Mouse (Mus musculus) liver, embryonic 14.5 days (tissue): ENCODE measurements around the gene 1700025B11Rik. TPM values are rescaled to one million over a fixed set of nuclear protein-coding genes. Genes with fewer than 3 reads are reported as not detected.

ENCODE experiments used
- ATAC-seq: fragments of 200-750 bp; cut with Nextera tagmentation; 2 replicates; pipeline ENCODE4 v1.8.0; 2017; ENCODE audit warnings: moderate number of reproducible peaks, mild to moderate bottlenecking, moderate library complexity; ENCODE audit not compliant: insufficient read depth
- DNase-seq, 3 experiments: peaks; one replicate each; pipeline ENCODE4 v3.0.0-alpha.2; 2012 to 2013; ENCODE audit warnings: low read depth in 3 of 3, low spot score in 3 of 3
- H3K27ac ChIP-seq: fragments of 300-500 bp; sonication (generic); 2 replicates; pipeline ENCODE4 v1.5.1; 2014; ENCODE audit warnings: moderate library complexity, mild to moderate bottlenecking, control low read depth, inconsistent platforms
- H3K27me3 ChIP-seq: fragments of 300-500 bp; sonication (generic); 2 replicates; pipeline ENCODE4 v1.6.1; 2014; ENCODE audit warnings: mild to moderate bottlenecking, low read length, moderate library complexity; ENCODE audit not compliant: control insufficient read depth, insufficient read depth
- H3K36me3 ChIP-seq: fragments of 300-500 bp; sonication (generic); replicated peaks from 2 replicates; pipeline ENCODE4 v1.6.1; 2014; ENCODE audit warnings: low read depth; ENCODE audit not compliant: control insufficient read depth, insufficient read depth
- H3K4me1 ChIP-seq, 2 experiments: fragments of 200-500 bp in 1 of 2; fragments of 300-500 bp in 1 of 2; sonication (generic) in 1 of 2; replicated peaks; 2 replicates each; pipeline ENCODE4 v1.6.1; 2012 to 2014; ENCODE audit warnings: antibody characterized with exemption in 1 of 2, inconsistent platforms in 1 of 2, low read length in 1 of 2; ENCODE audit not compliant: control insufficient read depth in 2 of 2, insufficient read depth in 2 of 2
- H3K4me2 ChIP-seq: fragments of 300-500 bp; sonication (generic); 2 replicates; pipeline ENCODE4 v1.6.1; 2014; ENCODE audit warnings: low read depth, mild to moderate bottlenecking, control low read depth, moderate library complexity
- H3K4me3 ChIP-seq, 2 experiments: fragments of 200-500 bp in 1 of 2; fragments of 300-500 bp in 1 of 2; sonication (generic) in 1 of 2; 2 replicates each; pipeline ENCODE4 v1.5.1; 2012 to 2014; ENCODE audit warnings: low read depth in 2 of 2, low read length in 2 of 2, mild to moderate bottlenecking in 2 of 2, control low read depth in 1 of 2, inconsistent platforms in 1 of 2, moderate library complexity in 1 of 2; ENCODE audit not compliant: insufficient read depth in 1 of 2
- H3K9ac ChIP-seq: fragments of 300-500 bp; sonication (generic); replicated peaks from 2 replicates; pipeline ENCODE4 v1.6.1; 2014; ENCODE audit warnings: mild to moderate bottlenecking, control low read depth, moderate library complexity
- H3K9me3 ChIP-seq: fragments of 300-500 bp; sonication (generic); 2 replicates; pipeline ENCODE4 v1.6.1; 2016; ENCODE audit warnings: low read length, mixed read lengths; ENCODE audit not compliant: control insufficient read depth
- CTCF ChIP-seq: IDR thresholded peaks from 2 replicates; pipeline ENCODE4 v1.5.1; 2016; ENCODE audit warnings: antibody characterized with exemption, low read depth, control low read depth
- EP300 ChIP-seq: IDR thresholded peaks from 2 replicates; pipeline ENCODE4 v1.6.1; 2016; ENCODE audit warnings: antibody characterized with exemption, low read depth
- WGBS: fragments of 180-500 bp; shearing (Covaris S2); extraction: QIAGEN DNeasy Blood & Tissue Kit; methylation state at CpG from one replicate; pipeline ENCODE4 v1.1.7; 2014; ENCODE audit not compliant: insufficient replicate concordance; 5-methylcytosine and 5-hydroxymethylcytosine counted together
- polyA plus RNA-seq, 2 experiments: library from polyadenylated mRNA; depleted of rRNA in 1 of 2; stranded (reverse) in 1 of 2; unstranded in 1 of 2; fragments of >200 nt; fragmentation: Nextera tagmentation in 1 of 2; extraction: Ambion mirVana in 1 of 2; gene quantifications; 2 replicates each; pipeline versions ENCODE4 v1.2.1 to v1.2.3; 2012 to 2014

Gene 1700025B11Rik
- not detected in 2 replicates for polyA plus RNA-seq (2012; rRNA removed)
- not detected in 2 replicates for polyA plus RNA-seq (2014; fragmentation: Nextera tagmentation; extraction: Ambion mirVana)

- no peak for TF ChIP-seq CTCF
- TF ChIP-seq EP300 = no peak
- Histone ChIP-seq H3K4me1 (no peaks in the 10 kb centered on the region), H3K27ac (no peak within 1 kb of the TSS), H3K4me3 (no peak within 1 kb of the TSS), H3K27me3 (no peaks in the 10 kb centered on the region), H3K9ac (no peak within 1 kb of the TSS), H3K36me3 (no peaks in the 10 kb centered on the region), H3K9me3 (no peaks in the 10 kb centered on the region), H3K4me2 (no peak within 1 kb of the TSS)
- ATAC-seq = no peak
- no peak for DNase-seq
These were observed at the start of gene 1700025B11Rik for GRCm38 (mm10) chr15:77561792-77562191. Gene 1700025B11Rik, minus strand, starts transcription at chr15:77561892.

- Histone ChIP-seq H3K4me2 (no peak overlapping the region), H3K4me3 (no peak overlapping the region), H3K4me1 (no peaks in the 10 kb centered on the region), H3K9me3 (no peaks in the 10 kb centered on the region), H3K36me3 (no peaks in the 10 kb centered on the region), H3K27ac (no peak overlapping the region), H3K27me3 (no peaks in the 10 kb centered on the region), H3K9ac (no peak overlapping the region)
- no peak for TF ChIP-seq CTCF
- TF ChIP-seq EP300 = no peak
- WGBS = 71% methylated on average over 3 of the region's 3 CpGs
- DNase-seq = no peak
- ATAC-seq = no peak
These were observed 44.4 kb upstream of the 1700025B11Rik start for GRCm38 (mm10) chr15:77606069-77606468.

- Histone ChIP-seq H3K4me2 (no peak within 1 kb of the TSS), H3K4me1 (no peaks in the 10 kb centered on the region), H3K4me3 (no peak within 1 kb of the TSS), H3K9ac (no peak within 1 kb of the TSS), H3K9me3 (no peaks in the 10 kb centered on the region), H3K27me3 (no peaks in the 10 kb centered on the region), H3K27ac (no peak within 1 kb of the TSS), H3K36me3 (no peaks in the 10 kb centered on the region)
- no peak for TF ChIP-seq CTCF
- no peak for TF ChIP-seq EP300
- ATAC-seq = no peak
- 73% methylated on average over 1 of the region's 1 CpGs for WGBS
- DNase-seq = no peak
These were observed 37.3 kb upstream of the 1700025B11Rik start, which contains the start of gene Gm36245 for GRCm38 (mm10) chr15:77598958-77599357. Gene Gm36245, plus strand, starts transcription at chr15:77599258.

GRCm38 (mm10) chr15:77598429-77598828, 36.7 kb upstream of the 1700025B11Rik start:
- H3K9me3 ChIP-seq = no peaks in the 10 kb centered on the region
- WGBS = 28% methylated on average over 3 of the region's 3 CpGs
- no peak for DNase-seq
- no peak overlapping the region for H3K27ac ChIP-seq
- H3K9ac ChIP-seq = no peak overlapping the region
- ATAC-seq = no peak
- H3K4me1 ChIP-seq = no peaks in the 10 kb centered on the region
- TF ChIP-seq EP300 = no peak
- no peak for TF ChIP-seq CTCF
- H3K4me3 ChIP-seq = no peak overlapping the region
- H3K36me3 ChIP-seq = no peaks in the 10 kb centered on the region
- H3K27me3 ChIP-seq = no peaks in the 10 kb centered on the region
- no peak overlapping the region for H3K4me2 ChIP-seq

- ATAC-seq (no peak), DNase-seq (no peak)
- Histone ChIP-seq H3K4me2 (no peak within 1 kb of the TSS), H3K36me3 (no peaks in the 10 kb centered on the region), H3K4me1 (no peaks in the 10 kb centered on the region), H3K27ac (no peak within 1 kb of the TSS), H3K9me3 (no peaks in the 10 kb centered on the region), H3K27me3 (no peaks in the 10 kb centered on the region), H3K9ac (no peak within 1 kb of the TSS), H3K4me3 (no peak within 1 kb of the TSS)
- WGBS = 34% methylated on average over 5 of the region's 5 CpGs
- TF ChIP-seq CTCF (no peak), EP300 (no peak)
These were observed 34.3 kb upstream of the 1700025B11Rik start, which contains the start of gene Apol10b for GRCm38 (mm10) chr15:77595961-77596360. Gene Apol10b, minus strand, starts transcription at chr15:77596125.
